Mouse (Mus musculus) T-helper 2 cell (primary cell): ENCODE measurements at regions not wholly inside any gene's neighbourhood (a gene's known extent, or its start where the extent isn't known, plus 50 kb on each side); places are given as distances from the start of the nearest gene placed in this dataset.

Source experiments
- in situ Hi-C: fragments of 300-600 bp; cut with MboI, MseI; formaldehyde crosslinking; loops from one replicate; pipeline ENCODE4 v1.15.1; 2025; ENCODE audit warnings: high pct_unique_total_duplicates

- in situ Hi-C loops: no loop called here
These were observed 329.3 kb downstream of the Phkb start for GRCm38 (mm10) chr8:86170091-86170490.

- in situ Hi-C loops: no loop called here
These were observed 324.1 kb downstream of the Phkb start for GRCm38 (mm10) chr8:86164818-86165217.

- in situ Hi-C loops: no loop called here
These were observed 318.5 kb downstream of the Phkb start for GRCm38 (mm10) chr8:86159074-86159783.

- in situ Hi-C loops: no loop called here
These were observed 306.8 kb downstream of the Phkb start for GRCm38 (mm10) chr8:86147586-86147985.

GRCm38 (mm10) chr8:86125244-86125643 lies 284.5 kb downstream of the Phkb start:
- in situ Hi-C loops: no loop called here

GRCm38 (mm10) chr8:86124655-86125054 lies 283.9 kb downstream of the Phkb start:
- in situ Hi-C loops: no loop called here
